Mouse (Mus musculus): ENCODE results near the gene Ankrd55.

The Ankrd55 gene

DNA sequence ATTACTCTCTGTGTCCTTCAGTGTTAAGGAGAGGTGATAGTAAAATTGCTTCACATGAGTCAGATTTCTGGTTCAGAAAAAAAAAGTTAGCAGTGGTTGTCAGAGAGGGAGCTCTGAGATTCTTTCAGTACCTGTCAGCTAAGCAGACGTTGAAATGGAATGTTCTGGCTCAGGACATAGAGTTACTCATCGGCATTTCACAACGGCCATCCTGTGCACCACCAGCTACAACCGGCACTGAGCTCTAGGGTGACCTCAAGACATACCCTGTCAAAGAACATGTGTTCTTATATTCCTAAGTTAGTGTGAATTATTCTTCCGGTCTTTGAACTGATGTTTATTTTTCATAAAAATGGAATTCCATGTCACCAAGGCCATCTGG is 55.4 kb downstream of the Ankrd55 start:
- 73% methylated on average over 5 of the region's 5 CpGs for WGBS

DNA sequence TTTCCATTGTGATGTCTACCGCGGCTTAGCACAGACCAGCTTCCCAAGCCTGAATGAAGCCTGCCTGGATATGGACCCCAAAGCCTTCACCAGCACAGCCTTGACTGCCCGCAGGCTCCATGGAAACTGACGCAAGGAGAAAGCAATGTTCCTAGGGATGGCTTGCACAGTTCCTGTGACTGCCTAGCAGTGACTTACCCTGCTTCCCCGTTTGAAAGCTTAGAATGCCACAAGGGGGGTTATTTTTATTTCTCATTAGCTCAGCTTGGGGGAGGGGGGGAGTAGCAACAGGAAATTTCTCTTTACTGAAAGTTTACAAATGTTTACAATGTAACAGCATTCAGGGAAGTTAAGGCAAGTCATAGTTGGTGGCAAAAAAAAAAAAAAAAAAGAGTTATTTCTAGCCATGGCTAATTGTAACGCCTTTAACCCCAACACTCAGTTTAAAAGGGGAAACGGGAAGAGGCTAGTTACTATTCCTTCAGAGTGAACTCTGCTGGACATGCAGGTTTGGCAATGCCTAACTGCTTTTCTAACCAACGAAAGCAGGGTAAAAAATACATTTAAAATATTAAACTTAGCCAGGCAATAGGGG is 56.1 kb downstream of the Ankrd55 start:
- WGBS: 78% methylated on average over 8 of the region's 8 CpGs

DNA sequence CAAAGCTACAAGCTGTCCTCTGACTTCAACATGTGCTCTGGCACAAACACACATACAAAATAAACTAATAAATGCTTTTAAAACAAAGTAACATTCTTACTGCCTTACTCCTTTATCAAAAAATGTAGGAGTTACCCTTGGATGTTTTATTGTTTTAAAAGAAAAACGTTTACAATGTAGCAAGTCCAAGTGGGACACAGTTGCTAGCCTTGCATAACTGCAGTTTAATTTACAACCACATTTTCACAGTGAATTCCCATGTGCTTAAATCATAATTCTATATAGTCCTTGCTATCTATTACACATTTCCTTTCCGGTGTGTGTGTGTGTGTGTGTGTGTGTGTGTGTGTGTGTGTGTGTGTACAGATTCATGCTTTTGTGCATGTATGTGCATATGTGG is 57.3 kb downstream of the Ankrd55 start:
- WGBS: 63% methylated on average over 2 of the region's 2 CpGs

DNA sequence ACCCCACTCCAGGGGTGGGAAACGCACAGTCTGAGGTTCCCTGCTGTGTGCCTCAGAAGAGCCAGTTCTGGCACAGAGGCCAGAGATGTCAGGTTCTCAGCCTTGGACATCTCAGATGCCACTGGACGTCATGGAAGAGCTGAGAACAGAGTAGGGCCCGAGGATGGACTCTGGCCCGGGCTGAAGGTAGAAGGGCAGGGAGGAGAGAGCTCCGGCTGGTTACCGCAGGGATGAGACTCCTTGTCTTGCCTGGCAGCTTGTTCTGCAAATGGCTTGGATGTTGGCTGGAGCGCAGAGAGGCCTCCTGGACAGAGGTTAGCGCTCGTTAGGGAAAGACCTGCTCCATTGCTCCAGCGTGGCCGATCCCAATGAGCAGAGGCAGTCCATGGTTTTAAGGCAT is 57.8 kb downstream of the Ankrd55 start:
- WGBS: 88% methylated on average over 11 of the region's 11 CpGs

DNA sequence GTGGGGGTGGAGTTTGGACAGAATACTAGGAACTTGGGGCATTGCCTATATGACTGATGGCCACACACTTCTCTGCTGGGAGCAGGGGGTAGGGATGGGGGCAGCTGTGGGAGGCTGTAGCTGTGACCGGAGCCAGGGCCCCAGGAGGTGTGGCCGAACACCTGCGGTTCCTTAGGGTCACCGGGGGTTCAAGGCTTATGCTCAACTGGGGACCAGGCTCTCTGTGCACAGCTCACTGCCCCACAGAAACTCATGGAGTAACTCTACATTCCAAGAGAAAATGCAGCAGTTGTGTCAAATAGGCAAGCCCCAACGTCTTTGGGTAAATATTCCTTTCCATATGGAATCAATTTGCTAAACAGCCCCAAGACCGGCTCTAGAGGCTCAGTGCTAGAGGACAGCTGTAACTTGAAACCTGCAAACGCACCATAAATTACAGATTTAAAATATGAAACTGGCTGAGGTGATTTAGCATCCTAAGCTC is 58.5 kb downstream of the Ankrd55 start:
- WGBS: 81% methylated on average over 7 of the region's 7 CpGs

DNA sequence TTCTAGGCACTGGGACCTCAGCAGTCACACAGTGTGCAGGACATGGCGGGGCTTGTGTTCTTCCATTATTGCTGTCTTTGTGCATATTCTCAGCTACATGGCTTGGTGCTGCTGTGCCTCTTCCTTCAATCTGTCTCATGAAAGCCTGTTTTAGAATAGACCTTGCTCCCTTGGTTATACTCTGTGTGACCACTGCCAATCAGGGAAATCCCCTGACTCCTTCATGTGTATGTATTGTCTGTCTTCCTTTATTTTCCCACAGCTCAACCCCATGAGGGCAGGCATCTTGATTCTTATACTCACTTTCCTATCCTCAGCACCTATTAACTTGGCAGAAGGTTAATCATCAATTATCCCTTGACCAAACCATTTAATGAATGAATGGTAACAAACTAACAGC is 60.0 kb downstream of the Ankrd55 start:
- WGBS: 100% methylated on average over 1 of the region's 1 CpGs

DNA sequence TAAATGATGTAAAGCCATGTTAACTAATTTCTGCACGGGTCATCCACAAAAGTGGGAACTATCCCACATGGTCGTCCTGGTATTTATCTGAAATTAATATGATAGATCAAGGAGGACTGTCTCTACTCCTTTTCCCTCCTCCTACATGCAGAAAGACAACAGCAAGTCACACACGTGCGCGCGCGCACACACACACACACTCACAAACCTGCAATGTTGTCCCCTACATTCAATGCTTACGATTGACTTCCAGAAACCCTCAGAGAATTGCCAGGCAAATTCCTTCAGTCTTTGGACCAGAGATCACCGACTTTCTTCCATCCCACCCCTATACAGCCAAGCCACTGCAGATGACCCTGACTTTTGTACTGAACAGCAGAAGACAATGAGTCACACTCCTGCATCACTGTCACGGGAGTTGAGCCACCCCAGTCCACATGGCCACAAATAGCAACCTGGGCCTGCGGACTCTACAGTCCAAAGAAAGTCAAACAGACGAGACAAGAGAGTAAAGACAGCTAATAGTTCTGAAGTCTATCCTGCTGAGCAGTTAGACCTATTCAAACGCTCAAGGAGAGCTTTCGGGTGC is 60.7 kb downstream of the Ankrd55 start:
- 94% methylated on average over 14 of the region's 14 CpGs for WGBS

DNA sequence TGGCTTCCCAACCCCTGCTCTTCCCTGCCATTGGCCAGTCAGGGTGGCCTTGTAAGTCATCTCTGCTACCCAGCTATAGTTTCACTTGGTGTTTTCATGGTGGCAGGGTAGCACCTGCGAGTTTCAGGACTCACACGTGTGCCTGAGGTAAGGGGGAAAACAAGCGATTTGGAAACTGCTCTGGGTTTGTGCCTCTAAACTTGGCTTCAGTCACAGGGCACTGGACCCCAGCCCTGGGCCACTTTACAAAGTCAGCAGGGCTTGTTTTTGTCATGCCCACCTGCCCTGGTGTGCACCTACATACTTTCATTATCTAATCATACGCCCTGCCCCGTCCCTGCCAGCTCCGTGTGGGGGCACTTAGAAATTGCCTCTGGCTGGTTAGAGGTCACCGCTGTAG is 61.2 kb downstream of the Ankrd55 start:
- WGBS: 97% methylated on average over 7 of the region's 7 CpGs

DNA sequence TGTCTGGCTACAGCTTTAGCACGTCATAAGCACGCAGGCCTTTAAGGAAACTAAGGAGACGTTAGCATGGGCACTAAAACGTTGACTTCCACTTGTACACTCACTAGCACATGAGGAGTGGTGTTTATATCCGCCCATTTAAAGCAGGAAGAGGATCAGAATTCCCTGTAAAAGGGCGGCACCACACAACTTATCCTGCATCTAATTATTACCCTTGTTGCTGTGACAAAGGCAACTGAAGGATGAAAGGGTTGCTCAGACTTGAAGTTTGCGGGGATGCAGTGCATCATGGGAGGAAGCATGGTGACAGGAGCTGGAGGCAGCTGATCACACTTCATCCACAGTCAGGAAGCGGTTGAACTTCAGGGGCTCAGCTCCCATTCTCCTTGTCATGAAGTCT is 63.7 kb downstream of the Ankrd55 start:
- WGBS: 77% methylated on average over 8 of the region's 8 CpGs

DNA sequence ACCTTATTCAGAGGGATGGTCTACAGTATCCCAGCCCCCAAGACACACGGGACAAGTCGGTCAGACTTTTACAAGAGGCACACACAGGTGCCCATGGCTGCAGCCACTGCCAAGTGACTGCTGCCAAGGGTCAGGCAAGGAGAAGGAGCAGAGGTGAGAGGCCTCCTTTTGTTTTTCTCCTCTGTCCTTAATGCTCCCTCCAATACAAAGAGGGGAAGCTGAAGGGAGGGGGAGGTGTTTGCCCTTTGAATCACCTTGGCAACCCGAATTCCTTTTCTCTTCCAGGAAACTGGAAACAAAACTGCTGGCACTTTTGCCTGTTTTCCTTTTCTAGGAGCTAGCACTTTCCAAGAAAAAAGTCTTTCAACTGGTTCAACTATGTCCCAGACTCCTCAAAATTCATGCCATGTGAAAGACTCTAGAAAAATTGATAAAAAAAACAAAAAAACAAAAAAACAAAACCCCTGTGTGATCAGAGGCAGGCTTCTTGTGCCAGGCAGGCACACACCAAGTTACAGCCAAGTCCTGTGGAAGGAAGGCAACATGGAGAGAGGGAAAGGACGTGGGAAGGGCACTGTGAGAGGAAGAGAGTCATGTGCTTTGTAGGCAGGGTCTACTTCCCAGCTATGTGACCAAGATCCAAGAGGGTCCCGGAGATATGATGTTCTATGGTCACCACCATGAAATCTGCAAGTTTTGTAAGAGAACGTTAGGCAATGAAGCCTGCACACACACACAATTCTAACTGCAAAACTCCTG is 66.0 kb downstream of the Ankrd55 start:
- 41% methylated on average over 6 of the region's 6 CpGs for WGBS

DNA sequence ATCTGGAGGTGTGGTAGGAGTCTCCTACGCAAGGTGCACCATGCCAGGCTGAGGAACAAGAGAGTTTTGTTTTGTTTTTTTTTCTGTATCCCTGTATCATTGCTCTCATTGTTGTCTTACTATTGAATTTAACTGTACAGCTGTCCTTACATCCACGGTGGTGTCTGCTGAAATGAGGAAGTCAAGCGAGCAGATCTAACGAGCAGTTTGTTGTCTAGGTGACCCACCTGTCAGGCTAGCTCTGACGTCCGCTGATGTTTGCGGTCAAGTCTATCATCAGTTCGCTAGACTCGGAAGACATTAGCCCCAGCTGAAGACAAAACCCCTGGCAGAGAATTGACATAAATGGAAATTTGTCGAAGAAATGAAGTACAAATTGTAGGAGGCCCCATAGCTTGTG is 66.7 kb downstream of the Ankrd55 start:
- 84% methylated on average over 10 of the region's 10 CpGs for WGBS

DNA sequence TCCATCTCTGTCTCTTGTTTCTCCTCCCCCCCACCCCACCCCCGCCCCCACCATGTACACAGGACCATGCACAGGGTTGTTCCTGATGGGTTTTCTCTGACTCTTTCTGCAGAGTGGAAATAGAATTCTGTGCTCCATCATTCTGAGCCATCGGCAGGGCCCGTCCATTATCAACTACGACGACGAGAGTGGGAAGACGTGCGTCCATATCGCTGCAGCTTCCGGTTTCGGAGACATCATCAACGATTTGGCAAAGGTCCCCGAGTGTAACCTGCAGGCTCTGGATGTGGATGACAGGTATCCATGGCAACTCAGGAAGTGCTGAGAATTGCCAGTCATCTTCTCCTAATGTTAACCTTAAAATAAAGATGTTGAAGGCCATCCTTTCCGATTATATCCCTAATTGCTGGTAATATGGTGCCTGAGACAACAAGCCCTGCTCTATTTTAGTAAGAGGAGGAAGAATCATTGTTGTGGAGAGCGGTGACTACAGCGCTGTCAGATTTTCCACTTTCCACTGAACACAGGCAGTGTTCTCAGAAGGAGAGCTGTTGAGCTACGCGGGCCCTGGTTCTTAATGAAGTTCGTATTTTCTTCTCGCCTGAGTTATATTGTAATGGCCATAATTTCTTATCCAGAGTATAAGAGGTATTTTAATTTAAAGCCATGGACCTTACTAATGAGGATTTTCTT is 67.7 kb downstream of the Ankrd55 start:
- 74% methylated on average over 20 of the region's 20 CpGs for WGBS

DNA sequence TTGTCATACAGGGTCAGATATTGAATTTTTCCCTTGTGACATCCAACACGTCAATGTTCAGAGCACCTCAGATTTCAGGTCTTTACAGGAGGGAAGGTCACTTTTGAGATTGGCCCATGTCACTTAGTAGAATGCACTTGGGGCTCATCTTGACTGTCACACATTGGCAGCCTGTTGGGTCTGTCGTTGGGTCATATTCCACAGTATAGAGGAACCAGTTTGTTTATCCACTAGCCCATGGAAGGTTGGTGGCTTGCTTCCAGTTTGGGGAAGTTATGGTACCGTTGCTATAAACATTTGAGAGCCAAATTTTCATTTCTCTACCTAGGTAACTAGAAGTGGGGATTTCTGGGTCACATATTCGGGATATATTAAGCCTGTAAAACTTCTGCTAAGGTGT is 73.3 kb downstream of the Ankrd55 start:
- WGBS: 88% methylated on average over 4 of the region's 4 CpGs

DNA sequence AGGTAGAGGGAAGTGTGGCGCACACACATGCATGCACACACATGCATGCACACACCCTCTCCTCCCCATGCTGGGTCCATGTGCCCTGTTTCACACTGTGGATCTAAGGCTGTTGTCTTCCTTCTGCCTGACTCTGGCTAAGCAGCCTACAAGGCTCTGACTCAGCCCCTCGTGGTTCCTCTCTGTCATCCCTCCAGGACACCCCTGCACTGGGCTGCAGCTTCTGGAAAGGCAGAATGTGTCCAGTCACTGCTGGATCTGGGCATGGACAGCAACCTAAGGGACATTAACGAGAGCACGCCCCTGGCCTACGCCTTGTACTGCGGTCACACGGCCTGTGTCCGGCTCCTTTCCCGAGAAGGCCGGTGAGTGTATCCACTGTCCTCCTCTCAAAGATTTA is 75.0 kb downstream of the Ankrd55 start:
- 89% methylated on average over 10 of the region's 10 CpGs for WGBS

DNA sequence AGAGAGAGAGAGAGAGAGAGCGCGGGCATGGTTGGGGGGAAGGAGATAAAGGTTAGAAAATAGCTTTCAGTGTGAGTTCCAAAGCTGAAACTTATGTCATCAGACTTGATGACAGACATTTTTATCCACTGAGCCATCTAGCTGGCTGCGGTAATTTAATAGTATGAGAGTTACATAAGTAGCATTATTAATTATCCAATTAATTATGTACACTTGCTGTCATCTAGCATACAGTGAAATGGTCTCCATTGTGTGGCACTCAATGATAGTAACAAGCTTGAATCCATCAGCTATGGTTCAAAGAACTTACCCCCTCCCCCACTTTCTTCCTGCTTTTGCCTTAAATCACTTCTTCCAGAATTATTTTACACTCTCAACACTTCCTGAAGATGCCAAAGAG is 75.5 kb downstream of the Ankrd55 start:
- WGBS: 87% methylated on average over 3 of the region's 3 CpGs

DNA sequence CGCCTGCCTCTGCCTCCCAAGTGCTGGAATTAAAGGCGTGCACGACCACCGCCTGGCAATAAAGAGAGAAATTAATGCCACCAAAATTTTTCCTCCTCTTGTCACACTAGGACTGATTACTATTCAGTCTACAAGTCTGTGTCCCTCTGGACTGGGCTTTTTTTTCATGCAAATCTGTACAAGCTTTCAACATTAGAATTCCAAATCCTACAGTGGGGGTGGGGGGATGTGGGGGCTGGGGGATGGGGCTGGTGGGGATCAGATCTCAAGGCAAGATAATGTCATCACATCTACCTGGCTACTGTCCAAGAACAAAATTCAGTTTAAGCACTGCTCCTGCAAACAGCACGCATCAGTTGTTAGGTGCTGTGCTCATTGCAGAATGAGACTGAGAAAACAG is 76.4 kb downstream of the Ankrd55 start:
- 83% methylated on average over 5 of the region's 5 CpGs for WGBS

DNA sequence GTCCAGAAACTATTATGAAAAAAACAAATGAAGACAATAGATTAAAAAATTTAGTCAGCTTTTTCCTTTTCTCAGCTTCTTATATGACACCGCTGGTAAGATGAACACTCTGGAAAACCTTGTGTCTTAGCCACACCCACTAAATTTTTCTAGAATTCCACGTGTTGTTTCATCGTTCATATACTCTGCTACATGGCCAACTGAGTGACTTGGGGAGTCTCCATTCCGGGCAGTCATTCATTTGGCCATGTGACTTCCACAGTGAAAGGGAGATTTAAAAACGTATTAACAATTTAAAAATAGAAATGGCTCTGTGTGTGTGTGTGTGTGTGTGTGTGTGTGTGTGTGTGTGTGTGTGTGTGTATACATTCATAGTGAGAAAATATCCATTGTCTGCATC is 77.1 kb downstream of the Ankrd55 start:
- 63% methylated on average over 5 of the region's 5 CpGs for WGBS

DNA sequence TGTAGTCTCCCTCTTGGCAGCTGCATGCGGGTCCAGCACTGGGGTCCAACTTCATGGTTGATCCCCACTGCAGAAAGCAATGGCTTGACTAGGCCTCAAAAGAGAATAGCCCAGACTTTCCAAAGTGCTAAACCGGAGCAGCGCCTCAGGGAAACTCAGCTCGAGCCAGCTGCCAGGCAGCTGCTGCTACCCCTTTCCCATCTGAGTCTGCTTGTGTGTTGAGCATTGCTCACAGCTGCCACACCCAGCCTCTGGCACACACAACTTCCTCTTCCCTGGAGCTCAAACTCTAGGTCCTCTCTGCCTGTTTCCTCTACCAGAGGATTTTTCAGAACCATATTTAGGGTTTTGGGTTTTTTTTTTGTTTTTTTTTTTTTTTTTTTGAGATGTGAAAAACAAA is 77.5 kb downstream of the Ankrd55 start:
- 71% methylated on average over 4 of the region's 4 CpGs for WGBS

DNA sequence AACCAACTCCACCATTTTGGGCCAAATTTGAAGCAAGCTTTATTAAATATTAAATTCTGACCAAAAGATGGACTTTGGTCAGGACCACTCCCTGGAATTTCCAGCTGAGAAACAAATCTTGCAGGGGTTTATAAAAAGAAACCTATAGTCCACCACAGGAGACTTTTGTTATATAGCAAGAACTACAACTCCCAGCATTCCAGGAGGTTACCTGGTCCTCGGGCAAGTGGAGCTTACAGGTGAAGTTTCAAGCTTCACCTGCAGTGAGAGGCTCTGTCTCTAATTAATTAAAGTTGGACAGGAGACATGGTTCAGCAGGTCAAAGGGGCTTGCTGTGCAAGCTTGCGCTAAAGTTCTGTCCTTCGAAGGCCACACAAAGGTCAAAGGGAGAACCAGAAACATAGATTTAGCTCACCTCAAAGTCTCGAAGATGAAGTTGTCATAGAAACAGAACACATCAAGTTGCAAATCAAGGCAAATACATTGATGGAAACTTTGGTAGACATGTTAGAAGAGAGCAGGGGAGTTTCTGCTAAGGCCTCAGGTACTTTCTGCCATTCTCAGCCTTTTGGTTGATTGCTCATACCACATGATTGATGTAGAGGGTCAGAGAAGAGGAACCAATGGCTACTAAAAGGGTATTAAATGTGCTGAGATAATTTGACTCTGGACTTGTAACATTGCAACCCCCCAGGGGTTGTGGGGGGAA is 78.2 kb downstream of the Ankrd55 start:
- 95% methylated on average over 4 of the region's 4 CpGs for WGBS

DNA sequence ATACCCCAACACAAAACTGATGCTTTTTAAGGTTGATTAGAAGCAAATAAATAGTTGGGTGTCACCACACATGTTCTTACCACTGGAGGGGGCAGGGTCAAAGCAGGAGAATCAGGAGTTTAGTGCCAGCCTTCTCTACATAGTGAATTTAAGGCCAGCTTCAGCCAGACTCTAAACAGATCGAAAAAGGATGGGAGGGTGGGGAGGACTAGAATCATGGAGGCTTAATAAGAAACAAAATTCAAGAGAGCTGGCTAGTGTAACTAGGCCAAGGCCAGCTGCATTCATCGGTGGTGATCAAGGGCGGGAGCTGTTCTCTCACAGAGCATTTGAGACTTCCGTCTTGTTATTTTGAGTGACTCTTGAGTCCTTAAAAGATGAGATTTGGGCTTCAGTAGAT is 83.5 kb downstream of the Ankrd55 start:
- 85% methylated on average over 4 of the region's 4 CpGs for WGBS

DNA sequence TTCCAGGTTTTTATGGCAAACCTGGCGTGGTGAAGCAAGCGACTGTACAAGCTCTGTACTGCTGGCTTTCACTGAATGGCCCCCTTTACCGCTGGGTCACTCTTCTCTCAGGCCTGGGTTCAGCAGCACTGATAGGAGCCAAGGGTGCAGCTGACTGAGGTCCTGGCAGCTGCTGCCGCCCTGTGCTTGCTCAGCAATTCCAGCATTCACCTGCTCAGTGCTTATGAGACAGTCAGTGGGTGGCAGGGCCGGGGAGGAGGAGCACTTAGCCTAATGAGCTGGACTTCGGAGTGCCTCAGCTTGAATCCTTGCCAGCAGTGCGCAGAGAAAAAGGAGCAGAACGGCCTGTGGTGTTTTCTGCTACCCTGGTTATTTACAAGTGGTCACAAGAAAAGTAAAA is 87.5 kb downstream of the Ankrd55 start:
- WGBS: 53% methylated on average over 8 of the region's 8 CpGs

DNA sequence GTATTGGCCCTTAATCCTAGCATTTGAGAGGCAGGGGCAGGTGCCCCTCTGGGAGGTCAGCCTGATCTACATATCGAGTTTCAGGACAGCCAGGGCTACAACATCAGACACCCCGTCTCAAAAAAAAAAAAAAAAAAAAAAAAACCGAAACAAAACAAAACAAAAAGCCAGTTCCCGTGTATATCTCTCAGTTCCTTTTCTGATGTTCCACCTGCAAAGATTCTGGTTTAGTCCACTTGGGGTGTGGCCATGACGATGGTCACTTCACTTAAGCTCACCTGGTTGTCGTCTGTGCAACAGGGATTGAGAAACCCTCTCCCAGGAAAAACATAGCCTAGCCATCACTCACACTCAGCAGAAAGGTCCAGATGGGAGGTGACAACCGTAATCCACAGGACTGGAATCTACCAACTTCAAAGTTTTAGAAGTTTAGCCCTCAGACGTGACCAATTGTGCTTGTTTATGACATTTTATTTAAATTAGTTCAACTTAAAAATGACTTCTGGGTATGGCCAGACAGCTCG is 90.6 kb downstream of the Ankrd55 start:
- WGBS: 89% methylated on average over 9 of the region's 9 CpGs

Data from cerebral cortex, adult 2 months (tissue).